Mouse (Mus musculus) forebrain, embryonic 12.5 days (tissue): ENCODE results near the gene Fkbp6. TPM values are rescaled to one million over a fixed set of nuclear protein-coding genes. Genes with fewer than 3 reads are reported as not detected.

Experiments used
- ATAC-seq: fragments of 200-750 bp; cut with Nextera tagmentation; 2 replicates; pipeline ENCODE4 v1.8.0; 2017; ENCODE audit warnings: moderate TSS enrichment; ENCODE audit not compliant: low FRiP score
- H3K27ac ChIP-seq: fragments of 300-500 bp; sonication (generic); 2 replicates; pipeline ENCODE4 v1.5.1; 2016; ENCODE audit warnings: mild to moderate bottlenecking
- H3K27me3 ChIP-seq: fragments of 300-500 bp; sonication (generic); 2 replicates; pipeline ENCODE4 v1.6.1; 2016; ENCODE audit warnings: mild to moderate bottlenecking
- H3K36me3 ChIP-seq: fragments of 300-500 bp; sonication (generic); replicated peaks from 2 replicates; pipeline ENCODE4 v1.6.1; 2016; ENCODE audit warnings: mild to moderate bottlenecking
- H3K4me1 ChIP-seq: fragments of 300-500 bp; sonication (generic); 2 replicates; pipeline ENCODE4 v1.6.1; 2016
- H3K4me2 ChIP-seq: fragments of 300-500 bp; sonication (generic); 2 replicates; pipeline ENCODE4 v1.6.1; 2016; ENCODE audit warnings: mild to moderate bottlenecking, moderate library complexity
- H3K4me3 ChIP-seq: fragments of 300-500 bp; sonication (generic); replicated peaks from 2 replicates; pipeline ENCODE4 v1.5.1; 2016; ENCODE audit warnings: mild to moderate bottlenecking
- H3K9ac ChIP-seq: fragments of 300-500 bp; sonication (generic); 2 replicates; pipeline ENCODE4 v1.6.1; 2016; ENCODE audit warnings: mild to moderate bottlenecking
- H3K9me3 ChIP-seq: fragments of 300-500 bp; sonication (generic); 2 replicates; pipeline ENCODE4 v1.6.1; 2016
- WGBS: fragments of 180-500 bp; shearing (Covaris S2); methylation state at CpG from one replicate; pipeline ENCODE4 v1.1.7; 2016; 5-methylcytosine and 5-hydroxymethylcytosine counted together
- polyA plus RNA-seq: library from polyadenylated mRNA; unstranded; fragments of >200 nt; fragmentation: Nextera tagmentation; extraction: Ambion mirVana; gene quantifications from 2 replicates; pipeline ENCODE4 v1.2.1, GENCODE M21; 2016

Gene Fkbp6
- 0.17 TPM in 1 of 2 replicates, not detected in the other for polyA plus RNA-seq

GRCm38 (mm10) chr5:135349862-135350261 is at the start of gene Fkbp6:
TSS of gene Fkbp6 (minus strand) at chr5:135350044.
- WGBS: 92% methylated on average over 35 of the region's 35 CpGs
- ATAC-seq: no peak
- peaks cover 18% of the 10 kb centered on the region for H3K27me3 ChIP-seq
- H3K9me3 ChIP-seq: peaks cover 9% of the 10 kb centered on the region
- H3K4me1 ChIP-seq: no peaks in the 10 kb centered on the region
- no peak within 1 kb of the TSS for H3K4me3 ChIP-seq
- H3K27ac ChIP-seq: no peak within 1 kb of the TSS
- no peak within 1 kb of the TSS for H3K4me2 ChIP-seq
- H3K36me3 ChIP-seq: no peaks in the 10 kb centered on the region
- no peak within 1 kb of the TSS for H3K9ac ChIP-seq

GRCm38 (mm10) chr5:135399382-135399781 is 49.5 kb upstream of the Fkbp6 start:
- Histone ChIP-seq H3K4me3 (no peak overlapping the region), H3K27me3 (peaks cover 7% of the 10 kb centered on the region), H3K9ac (no peak overlapping the region), H3K9me3 (no peaks in the 10 kb centered on the region), H3K4me2 (no peak overlapping the region), H3K27ac (no peak overlapping the region), H3K36me3 (no peaks in the 10 kb centered on the region), H3K4me1 (peaks cover 4% of the 10 kb centered on the region; the same call in 1 of the 2 replicates)
- 75% methylated on average over 6 of the region's 6 CpGs for WGBS
- ATAC-seq: no peak

- peaks cover 15% of the 10 kb centered on the region for H3K4me1 ChIP-seq
Measured at GRCm38 (mm10) chr5:135395826-135396225, 46.0 kb upstream of the Fkbp6 start.

GRCm38 (mm10) chr5:135394004-135394823 is 44.4 kb upstream of the Fkbp6 start, which contains the start of gene Pom121:
TSS of gene Pom121 (minus strand) at chr5:135394546.
- Histone ChIP-seq H3K4me3 (peak within 1 kb of the TSS; percentile 99), H3K4me2 (peak within 1 kb of the TSS; percentile 83), H3K27ac (peak within 1 kb of the TSS; percentile 86), H3K4me1 (peaks cover 15% of the 10 kb centered on the region), H3K9ac (peak within 1 kb of the TSS; percentile 98), H3K36me3 (peaks cover 32% of the 10 kb centered on the region), H3K9me3 (no peaks in the 10 kb centered on the region), H3K27me3 (peaks cover 7% of the 10 kb centered on the region)
- under 1% methylated on average over 75 of the region's 110 CpGs for WGBS
- peak; percentile 92 for ATAC-seq

More at GRCm38 (mm10) chr5:135395826-135396225, 46.0 kb upstream of the Fkbp6 start:
- WGBS: 52% methylated on average over 5 of the region's 5 CpGs
- Histone ChIP-seq H3K9ac (no peak overlapping the region), H3K27ac (no peak overlapping the region), H3K4me2 (no peak overlapping the region), H3K36me3 (peaks cover 18% of the 10 kb centered on the region), H3K9me3 (no peaks in the 10 kb centered on the region), H3K27me3 (peaks cover 7% of the 10 kb centered on the region), H3K4me3 (no peak overlapping the region)
- ATAC-seq: no peak

- peaks cover 94% of the 10 kb centered on the region for H3K36me3 ChIP-seq
- no peak overlapping the region for H3K27ac ChIP-seq
- H3K4me3 ChIP-seq: no peak overlapping the region
- no peaks in the 10 kb centered on the region for H3K27me3 ChIP-seq
- 85% methylated on average over 10 of the region's 10 CpGs for WGBS
- H3K9me3 ChIP-seq: no peaks in the 10 kb centered on the region
- no peak overlapping the region for H3K4me2 ChIP-seq
- H3K4me1 ChIP-seq: no peaks in the 10 kb centered on the region
- ATAC-seq: no peak
- no peak overlapping the region for H3K9ac ChIP-seq
Measured at GRCm38 (mm10) chr5:135383771-135384170, 33.9 kb upstream of the Fkbp6 start.

- no peaks in the 10 kb centered on the region for H3K4me1 ChIP-seq
- H3K9me3 ChIP-seq: no peaks in the 10 kb centered on the region
- H3K4me2 ChIP-seq: no peak overlapping the region
- H3K27ac ChIP-seq: no peak overlapping the region
- no peak for ATAC-seq
- WGBS: 91% methylated on average over 7 of the region's 7 CpGs
- no peak overlapping the region for H3K9ac ChIP-seq
- no peak overlapping the region for H3K4me3 ChIP-seq
- no peaks in the 10 kb centered on the region for H3K27me3 ChIP-seq
- H3K36me3 ChIP-seq: peaks cover 94% of the 10 kb centered on the region
Measured at GRCm38 (mm10) chr5:135382746-135383145, 32.9 kb upstream of the Fkbp6 start.

- Histone ChIP-seq H3K9me3 (no peaks in the 10 kb centered on the region), H3K4me2 (no peak overlapping the region), H3K36me3 (peaks cover 94% of the 10 kb centered on the region), H3K4me1 (no peaks in the 10 kb centered on the region), H3K27me3 (no peaks in the 10 kb centered on the region), H3K27ac (no peak overlapping the region), H3K9ac (no peak overlapping the region), H3K4me3 (no peak overlapping the region)
- ATAC-seq: no peak
- WGBS: 92% methylated on average over 10 of the region's 10 CpGs
Measured at GRCm38 (mm10) chr5:135381356-135381925, 31.6 kb upstream of the Fkbp6 start.

GRCm38 (mm10) chr5:135380681-135381080 is 30.8 kb upstream of the Fkbp6 start:
- 94% methylated on average over 4 of the region's 4 CpGs for WGBS
- H3K4me3 ChIP-seq: no peak overlapping the region
- H3K4me2 ChIP-seq: no peak overlapping the region
- no peak overlapping the region for H3K9ac ChIP-seq
- no peak for ATAC-seq
- H3K27me3 ChIP-seq: no peaks in the 10 kb centered on the region
- no peaks in the 10 kb centered on the region for H3K4me1 ChIP-seq
- peaks cover 98% of the 10 kb centered on the region for H3K36me3 ChIP-seq
- H3K9me3 ChIP-seq: no peaks in the 10 kb centered on the region
- no peak overlapping the region for H3K27ac ChIP-seq

- Histone ChIP-seq H3K27me3 (no peaks in the 10 kb centered on the region), H3K27ac (no peak overlapping the region), H3K4me1 (no peaks in the 10 kb centered on the region), H3K9ac (no peak overlapping the region), H3K9me3 (no peaks in the 10 kb centered on the region), H3K4me3 (no peak overlapping the region), H3K36me3 (peaks cover 96% of the 10 kb centered on the region), H3K4me2 (no peak overlapping the region)
- no peak for ATAC-seq
- 79% methylated on average over 2 of the region's 2 CpGs for WGBS
Measured at GRCm38 (mm10) chr5:135376341-135376740, 26.5 kb upstream of the Fkbp6 start.

- Histone ChIP-seq H3K27ac (no peak overlapping the region), H3K36me3 (peaks cover 86% of the 10 kb centered on the region), H3K4me3 (no peak overlapping the region), H3K27me3 (no peaks in the 10 kb centered on the region), H3K9me3 (no peaks in the 10 kb centered on the region), H3K9ac (no peak overlapping the region), H3K4me1 (peaks cover 11% of the 10 kb centered on the region), H3K4me2 (no peak overlapping the region)
- ATAC-seq: no peak
- WGBS: 87% methylated on average over 8 of the region's 8 CpGs
Measured at GRCm38 (mm10) chr5:135375167-135375566, 25.3 kb upstream of the Fkbp6 start.

- Histone ChIP-seq H3K27ac (no peak overlapping the region), H3K36me3 (peaks cover 70% of the 10 kb centered on the region), H3K27me3 (no peaks in the 10 kb centered on the region), H3K9ac (no peak overlapping the region), H3K4me2 (no peak overlapping the region), H3K9me3 (no peaks in the 10 kb centered on the region), H3K4me1 (peaks cover 18% of the 10 kb centered on the region), H3K4me3 (no peak overlapping the region)
- ATAC-seq: no peak
- 98% methylated on average over 5 of the region's 5 CpGs for WGBS
Measured at GRCm38 (mm10) chr5:135373601-135374000, 23.8 kb upstream of the Fkbp6 start.

- Histone ChIP-seq H3K4me2 (peak overlapping the region; percentile 94), H3K27ac (no peak overlapping the region), H3K27me3 (no peaks in the 10 kb centered on the region), H3K36me3 (peaks cover 46% of the 10 kb centered on the region), H3K9me3 (no peaks in the 10 kb centered on the region), H3K4me3 (no peak overlapping the region), H3K4me1 (peaks cover 18% of the 10 kb centered on the region), H3K9ac (no peak overlapping the region)
- no peak for ATAC-seq
- WGBS: 94% methylated on average over 13 of the region's 13 CpGs
Measured at GRCm38 (mm10) chr5:135371195-135371594, 21.4 kb upstream of the Fkbp6 start.
